Mouse (Mus musculus) induced T-regulatory cell, adult 2 months (primary cell): Measurements from ENCODE around the gene Bcar3.

Source experiments
- DNase-seq: peaks from one replicate; pipeline ENCODE4 v3.0.0-alpha.2; 2012; ENCODE audit warnings: low read depth

The Bcar3 gene

GRCm38 (mm10) chr3:122292300-122293222 lies 1.4 kb upstream of the Bcar3 start:
- DNase-seq, result peak; percentile 96

- DNase-seq, result no peak
These were observed 548 bp upstream of the Bcar3 start for GRCm38 (mm10) chr3:122293223-122293953.

DNA sequence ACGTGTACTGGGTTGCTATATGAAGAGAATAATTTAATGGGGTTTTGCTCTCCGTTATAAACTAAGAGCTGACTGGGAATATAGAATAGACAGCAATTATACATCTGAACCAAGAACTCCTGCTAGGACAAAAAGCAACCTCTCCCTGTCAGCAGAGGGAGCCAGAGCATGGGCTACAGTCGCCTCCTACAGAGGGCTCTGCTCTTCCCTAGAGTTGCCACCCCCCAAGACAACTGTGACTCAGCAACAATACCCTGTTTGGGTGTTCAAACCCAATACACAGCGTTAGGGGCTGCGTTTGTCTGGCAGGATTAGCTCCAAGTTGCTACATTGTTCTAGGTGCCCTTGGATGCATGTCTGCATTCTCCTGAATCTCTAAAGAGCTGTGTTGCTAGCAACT lies 1.6 kb downstream of the Bcar3 start:
- DNase-seq, result peak; percentile 71

DNA sequence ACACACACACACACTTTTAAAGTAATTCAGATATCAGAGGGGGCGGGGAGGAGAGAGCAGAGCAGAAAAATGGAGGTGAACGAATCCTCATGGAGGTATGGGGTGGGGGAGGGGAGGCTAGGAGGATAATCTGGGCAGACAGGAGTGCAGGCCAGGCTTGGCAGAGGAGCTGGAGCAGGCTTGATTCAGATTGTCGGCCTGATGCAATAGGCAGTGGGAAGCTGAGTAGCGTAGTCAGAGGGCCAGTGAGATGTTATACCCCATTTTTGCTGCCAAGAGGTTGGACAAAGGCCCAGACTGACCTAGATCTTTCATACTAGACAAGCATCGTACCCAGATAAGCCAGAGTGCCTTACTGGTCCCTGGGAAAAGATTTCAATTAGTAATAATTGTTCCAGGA lies 3.0 kb downstream of the Bcar3 start:
- DNase-seq, result no peak

DNA sequence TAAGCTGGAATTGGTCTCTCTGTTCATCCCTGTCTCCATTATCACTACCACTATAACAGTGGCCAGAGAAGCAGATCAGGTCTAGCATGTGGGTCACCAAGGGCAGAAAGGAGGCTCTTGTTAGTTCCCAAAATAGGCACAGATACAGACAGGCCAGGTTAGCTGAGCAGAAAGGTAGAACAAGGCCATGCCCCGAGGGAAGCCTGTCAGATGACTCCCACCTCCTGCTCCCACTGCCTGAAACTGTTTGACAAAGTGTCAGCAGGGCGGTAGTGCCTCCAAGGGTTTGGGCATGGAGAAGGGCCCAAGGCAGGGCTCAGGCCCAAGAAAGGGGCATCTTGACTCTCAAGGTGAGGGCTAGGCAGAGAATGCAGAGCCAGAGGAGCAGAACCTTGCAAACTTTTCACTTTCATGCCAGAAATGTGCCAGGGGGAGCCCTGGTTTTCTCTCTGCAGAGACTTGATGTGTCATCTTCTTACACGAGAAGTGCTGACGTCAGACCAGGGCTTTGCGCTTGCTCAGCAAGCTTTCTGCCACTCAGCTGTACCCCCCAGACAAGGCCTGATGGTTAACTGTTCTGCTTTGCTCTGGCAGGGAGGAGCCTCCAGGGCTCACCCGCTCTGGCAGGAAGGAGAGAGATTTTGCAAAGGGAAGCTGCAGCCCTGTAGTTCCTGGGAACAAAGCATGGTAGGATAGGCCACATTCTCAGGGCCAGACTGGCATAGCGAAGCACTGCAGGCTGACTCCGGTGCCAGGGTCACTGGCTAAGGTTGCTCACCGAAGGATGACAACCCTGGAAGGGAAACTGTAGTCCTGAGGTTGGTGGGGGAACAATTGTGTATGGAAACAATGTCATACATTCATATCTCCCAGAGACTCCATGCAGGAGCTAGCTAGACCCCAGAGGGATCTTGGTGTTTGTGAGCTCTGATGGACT lies 7.3 kb downstream of the Bcar3 start:
- no peak for DNase-seq

DNA sequence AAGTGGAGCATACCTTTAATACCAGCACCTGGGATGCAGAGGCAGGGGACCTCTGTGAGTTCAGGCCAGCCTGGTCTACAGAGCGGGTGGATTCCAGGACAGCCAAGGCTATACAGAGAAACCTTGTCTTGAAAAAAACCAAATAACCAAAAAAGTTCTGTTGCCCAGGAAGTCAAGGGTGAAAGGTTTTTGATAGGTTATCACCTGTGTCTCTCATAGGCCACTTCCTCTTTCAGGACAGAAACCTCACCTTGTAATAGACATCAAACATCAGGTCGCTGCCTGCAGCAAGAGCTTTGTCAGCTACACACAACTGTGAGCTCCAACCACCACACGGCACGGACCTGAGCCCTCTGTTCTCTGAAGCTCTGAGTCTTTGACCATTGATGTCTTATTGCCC lies 10.6 kb downstream of the Bcar3 start:
- no peak for DNase-seq

- DNase-seq, result no peak
These were observed 14.1 kb downstream of the Bcar3 start for GRCm38 (mm10) chr3:122307894-122308671.

DNA sequence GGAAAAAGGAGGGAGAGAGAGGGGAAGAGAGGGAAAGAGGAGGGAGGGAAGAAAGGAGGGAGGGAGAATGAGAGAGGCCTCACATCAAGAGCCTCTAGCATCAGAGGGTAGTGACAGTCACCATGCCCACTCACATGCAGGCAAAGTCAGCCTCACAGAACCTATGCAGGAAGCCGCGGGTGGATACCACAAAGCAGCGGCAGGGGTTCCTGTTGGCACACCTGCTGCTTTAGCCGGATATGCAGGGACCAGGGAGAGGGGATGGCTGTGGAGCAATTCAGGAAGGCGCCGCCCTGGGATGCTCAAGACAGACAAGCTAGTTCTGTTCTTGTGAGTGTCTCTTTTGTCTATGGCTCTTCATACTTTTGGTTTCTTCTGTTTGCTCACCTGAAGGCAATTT lies 15.0 kb downstream of the Bcar3 start:
- DNase-seq, result no peak

- peak; percentile 79 for DNase-seq
These were observed 18.1 kb downstream of the Bcar3 start for GRCm38 (mm10) chr3:122312078-122312477.

- no peak for DNase-seq
These were observed 19.1 kb downstream of the Bcar3 start for GRCm38 (mm10) chr3:122312936-122313629.

- no peak for DNase-seq
These were observed 20.0 kb downstream of the Bcar3 start for GRCm38 (mm10) chr3:122313936-122314335.

DNA sequence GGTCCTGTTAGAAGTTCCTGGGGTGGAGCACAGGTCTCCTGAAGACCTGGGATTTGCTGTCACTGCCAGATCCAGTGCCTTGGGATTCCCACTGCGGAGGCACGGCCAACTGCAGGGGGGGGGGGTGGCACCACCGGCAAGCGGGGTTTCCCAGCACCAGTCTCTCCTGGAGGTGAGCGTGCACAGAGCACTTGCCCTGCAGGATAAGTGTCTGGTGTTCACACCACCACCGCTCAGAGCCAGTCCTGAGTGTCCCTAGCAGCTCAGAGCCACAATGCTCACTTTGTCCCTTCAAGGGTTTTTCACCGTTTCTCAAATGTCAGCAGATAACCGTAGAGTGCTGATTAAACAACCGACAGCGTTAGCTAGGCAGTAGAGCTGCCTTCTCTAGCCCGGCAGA lies 22.7 kb downstream of the Bcar3 start:
- no peak for DNase-seq

DNA sequence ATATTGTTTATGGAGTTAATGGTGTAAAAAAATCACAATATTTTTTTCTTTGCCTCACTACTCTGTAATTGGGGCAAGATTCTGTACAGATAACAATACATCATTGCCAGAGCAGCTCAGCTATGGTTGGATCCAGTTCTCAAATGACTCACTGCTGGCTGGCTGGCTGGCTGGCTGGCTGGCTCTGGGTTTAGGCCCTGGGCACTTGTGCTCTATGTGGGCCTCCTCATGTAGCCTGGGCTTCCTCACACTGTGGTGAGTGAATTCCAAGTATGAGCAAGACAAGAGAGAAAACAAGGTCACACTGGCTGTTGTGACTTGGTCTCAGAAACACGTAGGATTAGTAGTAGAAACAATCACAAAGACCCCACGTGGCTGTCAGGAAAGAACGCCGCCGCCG lies 23.4 kb downstream of the Bcar3 start:
- no peak for DNase-seq

- no peak for DNase-seq
These were observed 28.3 kb downstream of the Bcar3 start for GRCm38 (mm10) chr3:122322226-122322625.

- no peak for DNase-seq
These were observed 29.9 kb downstream of the Bcar3 start for GRCm38 (mm10) chr3:122323841-122324240.

- DNase-seq, result no peak
These were observed 30.6 kb downstream of the Bcar3 start for GRCm38 (mm10) chr3:122324528-122324927.

DNA sequence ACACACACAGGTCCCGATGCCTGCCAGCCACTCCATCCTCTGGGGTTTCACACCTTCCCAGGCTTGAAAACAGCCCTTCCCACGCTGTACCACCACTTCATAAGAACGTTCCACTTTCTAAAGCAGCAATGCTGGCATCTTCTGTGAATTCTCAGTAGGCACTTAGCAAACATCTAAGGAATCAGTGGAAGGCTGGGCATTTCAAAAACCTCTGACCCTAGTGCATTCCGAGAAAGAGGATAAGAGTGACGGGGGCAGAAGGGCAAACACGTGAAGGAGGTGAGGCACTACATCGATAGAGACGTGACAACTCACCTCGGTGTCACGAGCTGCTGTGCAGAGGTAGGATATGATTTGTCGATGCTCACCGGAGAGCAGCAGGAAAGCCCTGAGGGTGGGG lies 36.5 kb downstream of the Bcar3 start:
- no peak for DNase-seq

GRCm38 (mm10) chr3:122333493-122333892 lies 39.6 kb downstream of the Bcar3 start:
- no peak for DNase-seq

DNA sequence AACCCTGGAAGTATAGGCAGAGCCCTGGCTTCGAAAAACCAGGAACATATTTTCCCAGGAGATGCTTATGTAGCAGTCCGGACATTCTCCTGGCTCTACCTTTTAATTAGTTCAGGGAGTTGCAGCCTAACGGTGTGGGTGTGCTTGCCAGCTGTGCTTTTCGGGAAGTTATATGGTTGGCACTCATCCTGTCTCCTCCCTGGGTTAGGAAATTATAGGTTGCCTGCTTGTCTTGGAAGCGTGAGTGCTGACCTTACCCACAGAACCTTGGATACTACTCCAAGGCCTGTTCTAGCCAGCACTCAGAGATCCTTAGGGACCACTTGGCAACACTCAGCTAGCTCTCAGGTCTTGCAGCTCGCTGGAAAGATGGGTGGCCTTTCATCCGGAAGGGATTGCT lies 40.0 kb downstream of the Bcar3 start:
- no peak for DNase-seq

- no peak for DNase-seq
These were observed 40.4 kb downstream of the Bcar3 start for GRCm38 (mm10) chr3:122334375-122334774.

GRCm38 (mm10) chr3:122336030-122336429 lies 42.1 kb downstream of the Bcar3 start:
- DNase-seq, result no peak
